22 mouse cellular contexts compared by ENCODE assay signal in genomic region chr1:57301980-57302331, GRCm38 (mm10).
DNase-seq lines count a peak whose midpoint lies in the region; ATAC-seq and TF ChIP-seq lines count a peak whose summit lies in the region.
"Had no signal": no experiment of that assay in that cellular context is flagged by ENCODE, and none has a peak within 500 bp of the region (broad histone marks: within the 10 kb centered on the region; RNA-seq: fewer than 3 reads in every experiment).

No protein-coding gene starts in this region.

- no peak overlapping the region for H3K4me3 ChIP-seq in embryonic facial prominence, embryonic 13.5 days
- H3K4me3 ChIP-seq in embryonic facial prominence, embryonic 10.5 days, result no peak overlapping the region
- no peak overlapping the region for H3K4me3 ChIP-seq in kidney, adult 2 months (ENCODE audit: insufficient read depth, low read depth, low read length)
- H3K4me3 ChIP-seq: erythroblast, embryonic 14.5 days; hindbrain, embryonic 10.5 days; limb, embryonic 12.5 days; liver, embryonic 13.5 days had no signal

- H3K4me1 ChIP-seq in embryonic facial prominence, embryonic 13.5 days, result peaks cover 14% of the 10 kb centered on the region
- no peaks in the 10 kb centered on the region for H3K4me1 ChIP-seq in embryonic facial prominence, embryonic 10.5 days
- H3K4me1 ChIP-seq in kidney, adult 2 months (ENCODE audit: control insufficient read depth, insufficient read depth, low read length), result no peaks in the 10 kb centered on the region
- H3K4me1 ChIP-seq: hindbrain, embryonic 10.5 days; limb, embryonic 12.5 days; liver, embryonic 13.5 days had no signal

- no peaks in the 10 kb centered on the region for H3K9me3 ChIP-seq in embryonic facial prominence, embryonic 13.5 days
- H3K9me3 ChIP-seq in embryonic facial prominence, embryonic 10.5 days, result no peaks in the 10 kb centered on the region
- H3K9me3 ChIP-seq: hindbrain, embryonic 10.5 days; limb, embryonic 12.5 days; liver, embryonic 13.5 days had no signal

- H3K36me3 ChIP-seq in embryonic facial prominence, embryonic 13.5 days, result no peaks in the 10 kb centered on the region
- no peaks in the 10 kb centered on the region for H3K36me3 ChIP-seq in embryonic facial prominence, embryonic 10.5 days (replicated peaks)
- no peaks in the 10 kb centered on the region for H3K36me3 ChIP-seq in kidney, adult 2 months (ENCODE audit: control insufficient read depth, insufficient read depth, low read length)
- H3K36me3 ChIP-seq: hindbrain, embryonic 10.5 days; limb, embryonic 12.5 days; liver, embryonic 13.5 days had no signal

- H3K27me3 ChIP-seq in embryonic facial prominence, embryonic 13.5 days, result no peaks in the 10 kb centered on the region
- no peaks in the 10 kb centered on the region for H3K27me3 ChIP-seq in embryonic facial prominence, embryonic 10.5 days (replicated peaks; ENCODE audit: low read depth, poor library complexity, severe bottlenecking)
- no peaks in the 10 kb centered on the region for H3K27me3 ChIP-seq in kidney, adult 2 months (replicated peaks; ENCODE audit: control insufficient read depth, insufficient read depth, low read length)
- H3K27me3 ChIP-seq: limb, embryonic 12.5 days; liver, embryonic 13.5 days had no signal

- no peak for TF ChIP-seq CTCF in kidney, adult 2 months (conservative IDR thresholded peaks at IDR 0.05; ENCODE audit: insufficient read depth, insufficient read length, low read depth, low read length)

- TF ChIP-seq POLR2A in kidney, adult 2 months (IDR thresholded peaks at IDR 0.05; ENCODE audit: low read depth, low read length), result no peak

- 34% methylated on average over 6 of the region's 6 CpGs for WGBS in embryonic facial prominence, embryonic 13.5 days
- WGBS in embryonic facial prominence, embryonic 10.5 days, result 85% methylated on average over 6 of the region's 6 CpGs
- 34% methylated on average over 6 of the region's 6 CpGs for WGBS in kidney, adult 2 months

- DNase-seq in embryonic facial prominence, embryonic 10.5 days (ENCODE audit: low spot score), result no peak
- DNase-seq in layer of hippocampus, postnatal 14 days (ENCODE audit: low spot score in 2 of 2), result peak; percentile 2 to 5
- no peak for DNase-seq in layer of hippocampus, postnatal 25 days (ENCODE audit: extremely low spot score in 1 of 2, low spot score in 1 of 2)
- DNase-seq in brain, adult 2 months (ENCODE audit: low read depth, low spot score), result peak; percentile 55
- DNase-seq in frontal cortex, adult 2 months (ENCODE audit: extremely low spot score in 1 of 2, low spot score in 1 of 2), result peak; percentile 11 to 38
- no peak for DNase-seq in cerebellum, postnatal 10 days
- DNase-seq in kidney, adult 2 months, result no peak
- DNase-seq: adrenal gland, adult 2 months; cerebellum, adult 11 months; cerebellum, postnatal 25 days; embryo, embryonic 11 days; kidney, adult 18-20 months; kidney, postnatal 14 days; liver, embryonic 13.5 days; lung, embryonic 14.5 days; lung, postnatal 36 days; thymus, postnatal 4 days had no signal

- ATAC-seq in embryonic facial prominence, embryonic 13.5 days (ENCODE audit: insufficient number of reproducible peaks, insufficient read depth, low FRiP score, low TSS enrichment, low read depth), result peak; percentile 69; the same call in 1 of the 2 replicates
- ATAC-seq: midbrain, embryonic 16.5 days had no signal

- H3K4me2 ChIP-seq in embryonic facial prominence, embryonic 13.5 days, result peak overlapping the region; percentile 30
- H3K4me2 ChIP-seq: limb, embryonic 12.5 days; liver, embryonic 13.5 days; lung, embryonic 14.5 days had no signal

- no peak overlapping the region for H3K9ac ChIP-seq in embryonic facial prominence, embryonic 13.5 days
- H3K9ac ChIP-seq: limb, embryonic 12.5 days; liver, embryonic 13.5 days; lung, embryonic 14.5 days had no signal

- H3K27ac ChIP-seq in embryonic facial prominence, embryonic 13.5 days, result peak overlapping the region; percentile 60; the same call in 1 of the 2 replicates
- no peak overlapping the region for H3K27ac ChIP-seq in embryonic facial prominence, embryonic 10.5 days (replicated peaks)
- no peak overlapping the region for H3K27ac ChIP-seq in kidney, adult 2 months (ENCODE audit: insufficient read depth, low read depth, low read length)
- H3K27ac ChIP-seq: hindbrain, embryonic 10.5 days; limb, embryonic 12.5 days; liver, embryonic 13.5 days had no signal

Comparison
In these comparisons a context has a peak if more than half of its experiments do, and no peak if none do; other contexts are left out.
1. DNase-seq: peak in layer of hippocampus, postnatal 14 days (2 of 2), brain, adult 2 months (single experiment) and frontal cortex, adult 2 months (2 of 2); none in embryonic facial prominence, embryonic 10.5 days (single experiment), layer of hippocampus, postnatal 25 days (0 of 2), cerebellum, postnatal 10 days (0 of 2) and kidney, adult 2 months (single experiment).